Mouse (Mus musculus): ENCODE data around the gene Ctnna3.

DNA sequence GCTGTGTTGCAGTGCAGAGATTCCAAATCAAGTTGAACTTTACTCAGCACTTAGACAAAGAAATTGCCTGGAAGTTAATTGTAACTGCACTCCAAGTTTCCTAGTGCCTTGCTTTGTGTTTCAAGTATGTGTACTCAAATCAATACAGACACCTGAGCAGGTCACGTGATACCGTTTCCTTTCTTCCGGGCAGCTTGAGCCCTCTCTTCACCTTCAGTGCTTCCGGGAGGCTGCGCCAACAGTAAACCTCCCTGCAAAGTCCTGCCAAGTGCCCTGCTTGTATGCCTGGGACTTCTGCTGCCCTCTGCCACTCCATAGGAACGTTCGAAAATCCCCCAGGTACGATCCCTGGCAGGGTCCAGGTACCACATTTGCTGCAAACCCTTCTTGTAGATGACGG lies 223.0 kb downstream of the Ctnna3 start:
- TF ChIP-seq EP300 (IDR thresholded peaks at IDR 0.05; ENCODE audit: low read depth) (no peak), CTCF (IDR thresholded peaks at IDR 0.05; ENCODE audit: low read depth) (no peak)

Measured in liver, postnatal 0 days (tissue).